Mouse (Mus musculus) kidney, adult 2 months (tissue): Measurements from ENCODE around the gene Cacna1d.
A peak's percentile ranks its signal among the peaks of the same experiment; 100 is the strongest.

Source experiments
- CTCF ChIP-seq: fragments of 200-500 bp; conservative IDR thresholded peaks from 2 replicates; pipeline ENCODE4 v1.5.1; 2011; ENCODE audit warnings: low read depth, mild to moderate bottlenecking, control low read depth, low read length, moderate library complexity, mixed read lengths; ENCODE audit not compliant: insufficient read depth, insufficient read length
- POLR2A ChIP-seq: fragments of 200-500 bp; IDR thresholded peaks from one replicate; pipeline ENCODE4 v1.6.1; 2011; ENCODE audit warnings: low read depth, low read length, control low read depth

- TF ChIP-seq CTCF: 0 out of 2 replicates have a peak, but pooled peaks have one; percentile 15
- TF ChIP-seq POLR2A: no peak
Measured at GRCm38 (mm10) chr14:30171008-30171407, 320.2 kb downstream of the Cacna1d start.
